Mouse (Mus musculus): ENCODE data around the gene Selenop. TPM values are rescaled to one million over a fixed set of nuclear protein-coding genes. Genes with fewer than 3 reads are reported as not detected.

Selenop gene
- polyA plus RNA-seq, 1 experiment from 2014 or later: 53.5 TPM

- no peaks in the 10 kb centered on the region for H3K36me3 ChIP-seq
- 80% methylated on average over 3 of the region's 3 CpGs for WGBS
- DNase-seq (ENCODE audit: low spot score): no peak
- no peaks in the 10 kb centered on the region for H3K9me3 ChIP-seq (replicated peaks)
- H3K27ac ChIP-seq (replicated peaks): no peak overlapping the region
- no peak overlapping the region for H3K4me3 ChIP-seq
- no peaks in the 10 kb centered on the region for H3K27me3 ChIP-seq (ENCODE audit: low read depth, poor library complexity, severe bottlenecking)
- no peaks in the 10 kb centered on the region for H3K4me1 ChIP-seq
Measured at GRCm38 (mm10) chr15:3251031-3251717, 17.2 kb upstream of the Selenop start.

- Histone ChIP-seq H3K4me3 (no peak overlapping the region), H3K36me3 (no peaks in the 10 kb centered on the region), H3K4me1 (no peaks in the 10 kb centered on the region), H3K27ac (replicated peaks) (no peak overlapping the region), H3K27me3 (ENCODE audit: low read depth, poor library complexity, severe bottlenecking) (no peaks in the 10 kb centered on the region), H3K9me3 (replicated peaks) (no peaks in the 10 kb centered on the region)
- DNase-seq (ENCODE audit: low spot score): no peak
Measured at GRCm38 (mm10) chr15:3251718-3252067, 16.7 kb upstream of the Selenop start.

GRCm38 (mm10) chr15:3259025-3259424, 9.3 kb upstream of the Selenop start:
- 95% methylated on average over 1 of the region's 1 CpGs for WGBS
- H3K27me3 ChIP-seq (ENCODE audit: low read depth, poor library complexity, severe bottlenecking): no peaks in the 10 kb centered on the region
- no peak overlapping the region for H3K27ac ChIP-seq (replicated peaks)
- no peaks in the 10 kb centered on the region for H3K9me3 ChIP-seq (replicated peaks)
- H3K36me3 ChIP-seq: no peaks in the 10 kb centered on the region
- no peak for DNase-seq (ENCODE audit: low spot score)
- no peaks in the 10 kb centered on the region for H3K4me1 ChIP-seq
- H3K4me3 ChIP-seq: no peak overlapping the region

- no peaks in the 10 kb centered on the region for H3K4me1 ChIP-seq
- no peak overlapping the region for H3K4me3 ChIP-seq
- H3K36me3 ChIP-seq: no peaks in the 10 kb centered on the region
- no peak for DNase-seq (ENCODE audit: low spot score)
- WGBS: 93% methylated on average over 4 of the region's 4 CpGs
- no peaks in the 10 kb centered on the region for H3K27me3 ChIP-seq (ENCODE audit: low read depth, poor library complexity, severe bottlenecking)
- H3K27ac ChIP-seq (replicated peaks): no peak overlapping the region
- H3K9me3 ChIP-seq (replicated peaks): no peaks in the 10 kb centered on the region
Measured at GRCm38 (mm10) chr15:3260309-3260708, 8.0 kb upstream of the Selenop start.

- no peak for DNase-seq (ENCODE audit: low spot score)
- H3K36me3 ChIP-seq: no peaks in the 10 kb centered on the region
- H3K27ac ChIP-seq (replicated peaks): no peak overlapping the region
- H3K27me3 ChIP-seq (ENCODE audit: low read depth, poor library complexity, severe bottlenecking): no peaks in the 10 kb centered on the region
- H3K4me1 ChIP-seq: no peaks in the 10 kb centered on the region
- H3K4me3 ChIP-seq: no peak overlapping the region
- 80% methylated on average over 3 of the region's 3 CpGs for WGBS
- no peaks in the 10 kb centered on the region for H3K9me3 ChIP-seq (replicated peaks)
Measured at GRCm38 (mm10) chr15:3262883-3263282, 5.5 kb upstream of the Selenop start.

- H3K36me3 ChIP-seq: no peaks in the 10 kb centered on the region
- no peaks in the 10 kb centered on the region for H3K27me3 ChIP-seq (ENCODE audit: low read depth, poor library complexity, severe bottlenecking)
- H3K9me3 ChIP-seq (replicated peaks): no peaks in the 10 kb centered on the region
- WGBS: 94% methylated on average over 4 of the region's 4 CpGs
- 0 out of 2 replicates have a peak overlapping the region, but pooled peaks have one; percentile 13 for H3K27ac ChIP-seq (replicated peaks)
- H3K4me3 ChIP-seq: no peak overlapping the region
- no peak for DNase-seq (ENCODE audit: low spot score)
- 0 out of 2 replicates have a peak, but pooled peaks cover under 1% of the 10 kb centered on the region for H3K4me1 ChIP-seq
Measured at GRCm38 (mm10) chr15:3264293-3264692, 4.1 kb upstream of the Selenop start.

GRCm38 (mm10) chr15:3264828-3265227, 3.5 kb upstream of the Selenop start:
- H3K27ac ChIP-seq (replicated peaks): no peak overlapping the region
- WGBS: 95% methylated on average over 1 of the region's 1 CpGs
- H3K27me3 ChIP-seq (ENCODE audit: low read depth, poor library complexity, severe bottlenecking): no peaks in the 10 kb centered on the region
- H3K36me3 ChIP-seq: no peaks in the 10 kb centered on the region
- peaks cover 6% of the 10 kb centered on the region for H3K4me1 ChIP-seq
- no peak for DNase-seq (ENCODE audit: low spot score)
- no peak overlapping the region for H3K4me3 ChIP-seq
- no peaks in the 10 kb centered on the region for H3K9me3 ChIP-seq (replicated peaks)

GRCm38 (mm10) chr15:3269496-3269895, 1.1 kb downstream of the Selenop start:
- Histone ChIP-seq H3K4me3 (no peak overlapping the region), H3K9me3 (replicated peaks) (no peaks in the 10 kb centered on the region), H3K27me3 (ENCODE audit: low read depth, poor library complexity, severe bottlenecking) (no peaks in the 10 kb centered on the region), H3K4me1 (peaks cover 21% of the 10 kb centered on the region), H3K27ac (replicated peaks) (0 out of 2 replicates have a peak overlapping the region, but pooled peaks have one; percentile 88), H3K36me3 (no peaks in the 10 kb centered on the region)
- WGBS: 78% methylated on average over 4 of the region's 4 CpGs
- peak; percentile 12 for DNase-seq (ENCODE audit: low spot score)

- Histone ChIP-seq H3K36me3 (no peaks in the 10 kb centered on the region), H3K4me1 (peaks cover 21% of the 10 kb centered on the region), H3K9me3 (replicated peaks) (no peaks in the 10 kb centered on the region), H3K4me3 (peak overlapping the region; percentile 48), H3K27ac (replicated peaks) (peak overlapping the region; percentile 88), H3K27me3 (ENCODE audit: low read depth, poor library complexity, severe bottlenecking) (no peaks in the 10 kb centered on the region)
- peak; percentile 14 for DNase-seq (ENCODE audit: low spot score)
- WGBS: 27% methylated on average over 6 of the region's 6 CpGs
Measured at GRCm38 (mm10) chr15:3269996-3270645, 1.8 kb downstream of the Selenop start.

- no peaks in the 10 kb centered on the region for H3K9me3 ChIP-seq (replicated peaks)
- H3K4me3 ChIP-seq: peak overlapping the region; percentile 48
- H3K27ac ChIP-seq (replicated peaks): peak overlapping the region; percentile 88
- no peaks in the 10 kb centered on the region for H3K36me3 ChIP-seq
- WGBS: 7% methylated on average over 12 of the region's 12 CpGs
- peaks cover 21% of the 10 kb centered on the region for H3K4me1 ChIP-seq
- no peaks in the 10 kb centered on the region for H3K27me3 ChIP-seq (ENCODE audit: low read depth, poor library complexity, severe bottlenecking)
- DNase-seq (ENCODE audit: low spot score): peak; percentile 70
Measured at GRCm38 (mm10) chr15:3270646-3271077, 2.3 kb downstream of the Selenop start.

- H3K4me3 ChIP-seq: peak overlapping the region; percentile 48
- H3K4me1 ChIP-seq: peaks cover 21% of the 10 kb centered on the region
- WGBS: 50% methylated on average over 6 of the region's 6 CpGs
- DNase-seq (ENCODE audit: low spot score): no peak
- no peaks in the 10 kb centered on the region for H3K36me3 ChIP-seq
- H3K27ac ChIP-seq (replicated peaks): peak overlapping the region; percentile 88; the same call in 1 of the 2 replicates
- H3K9me3 ChIP-seq (replicated peaks): no peaks in the 10 kb centered on the region
- no peaks in the 10 kb centered on the region for H3K27me3 ChIP-seq (ENCODE audit: low read depth, poor library complexity, severe bottlenecking)
Measured at GRCm38 (mm10) chr15:3271216-3271615, 2.9 kb downstream of the Selenop start.

GRCm38 (mm10) chr15:3273191-3273590, 4.8 kb downstream of the Selenop start:
- WGBS: 83% methylated on average over 1 of the region's 1 CpGs
- peaks cover 21% of the 10 kb centered on the region for H3K4me1 ChIP-seq
- H3K27ac ChIP-seq (replicated peaks): no peak overlapping the region
- H3K9me3 ChIP-seq (replicated peaks): no peaks in the 10 kb centered on the region
- no peak overlapping the region for H3K4me3 ChIP-seq
- DNase-seq (ENCODE audit: low spot score): no peak
- H3K36me3 ChIP-seq: no peaks in the 10 kb centered on the region
- no peaks in the 10 kb centered on the region for H3K27me3 ChIP-seq (ENCODE audit: low read depth, poor library complexity, severe bottlenecking)

GRCm38 (mm10) chr15:3277391-3277790, 9.0 kb downstream of the Selenop start:
- no peaks in the 10 kb centered on the region for H3K27me3 ChIP-seq (ENCODE audit: low read depth, poor library complexity, severe bottlenecking)

More at GRCm38 (mm10) chr15:3277391-3277790, 9.0 kb downstream of the Selenop start:
- H3K27ac ChIP-seq (replicated peaks): no peak overlapping the region
- no peaks in the 10 kb centered on the region for H3K9me3 ChIP-seq (replicated peaks)
- 92% methylated on average over 2 of the region's 2 CpGs for WGBS
- DNase-seq (ENCODE audit: low spot score): no peak
- 0 out of 2 replicates have a peak, but pooled peaks cover 4% of the 10 kb centered on the region for H3K36me3 ChIP-seq
- H3K4me1 ChIP-seq: no peaks in the 10 kb centered on the region
- no peak overlapping the region for H3K4me3 ChIP-seq
